Mouse (Mus musculus) ES-Bruce4 (cell line): ENCODE results near the gene Hoxd10.

Source experiments
- CTCF ChIP-seq: IDR thresholded peaks from one replicate; pipeline ENCODE4 v1.8.1; 2011; ENCODE audit warnings: low read depth, low read length
- EP300 ChIP-seq: IDR thresholded peaks from 2 replicates; pipeline ENCODE4 v1.6.1; 2011; ENCODE audit warnings: low read depth, low read length; ENCODE audit not compliant: insufficient read depth
- POLR2A ChIP-seq: IDR thresholded peaks from one replicate; pipeline ENCODE4 v1.8.1; 2011; ENCODE audit warnings: low read length; ENCODE audit not compliant: insufficient read depth

DNA sequence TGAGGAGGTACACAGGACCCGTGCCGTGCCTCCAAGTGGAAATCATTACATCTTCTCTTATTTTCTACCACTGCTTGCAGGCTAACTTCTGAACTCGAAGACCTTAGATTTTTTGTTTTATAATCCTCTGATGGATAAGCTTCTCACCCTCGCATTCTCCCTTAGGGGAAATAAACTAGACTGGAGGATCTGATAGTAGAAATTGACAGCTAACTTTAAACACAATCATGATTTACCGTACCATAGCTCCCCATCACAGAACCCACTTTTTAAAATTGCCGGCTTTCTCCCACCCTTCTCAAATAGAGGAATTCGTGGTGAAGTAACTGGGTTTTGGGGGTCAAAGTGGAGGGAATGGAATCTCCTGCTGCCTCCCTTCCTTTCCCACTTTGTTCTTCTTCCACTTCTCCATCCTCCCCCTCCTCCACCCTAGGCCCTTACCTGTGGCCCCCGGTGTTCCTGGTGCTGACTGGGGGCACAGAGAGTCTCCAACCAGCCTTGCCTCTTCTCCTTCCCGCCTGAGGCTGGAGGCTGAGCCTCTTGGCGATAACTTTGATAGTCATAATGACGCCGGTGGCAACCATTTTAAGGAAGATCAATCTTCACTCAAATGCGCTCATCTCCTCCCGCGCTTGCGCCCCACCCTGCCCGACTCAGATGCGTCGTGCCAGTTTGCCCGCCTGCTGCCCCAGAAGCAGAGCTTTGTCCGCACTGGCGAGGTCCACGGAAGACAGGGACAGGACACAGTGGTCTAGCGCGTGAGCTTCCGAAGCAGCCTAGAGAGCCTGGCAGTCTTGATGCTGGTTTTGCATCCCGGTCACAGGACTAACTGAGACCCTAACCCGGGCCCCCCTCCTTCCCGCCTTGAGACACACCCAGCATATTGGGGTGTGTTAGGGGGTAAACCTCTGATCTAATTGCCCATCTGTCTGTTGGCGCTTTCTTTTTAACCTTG, 31.0 kb upstream of the Hoxd10 start:
- TF ChIP-seq CTCF (no peak), POLR2A (no peak), EP300 (no peak)
